Mouse (Mus musculus) embryonic facial prominence, embryonic 10.5 days (tissue): ENCODE measurements around the gene Trip10. TPM values are rescaled to one million over a fixed set of nuclear protein-coding genes. Genes with fewer than 3 reads are reported as not detected.

Experiments
- DNase-seq: peaks from one replicate; pipeline ENCODE4 v3.0.0-alpha.2; 2017; ENCODE audit warnings: low spot score
- H3K27ac ChIP-seq: fragments of 300-500 bp; sonication (generic); replicated peaks from 2 replicates; pipeline ENCODE4 v1.5.1; 2016; ENCODE audit warnings: mild to moderate bottlenecking
- H3K27me3 ChIP-seq: fragments of 300-500 bp; sonication (generic); replicated peaks from 2 replicates; pipeline ENCODE4 v1.6.1; 2016; ENCODE audit warnings: low read depth, mild to moderate bottlenecking; ENCODE audit not compliant: poor library complexity, severe bottlenecking
- H3K36me3 ChIP-seq: fragments of 300-500 bp; sonication (generic); replicated peaks from 2 replicates; pipeline ENCODE4 v1.6.1; 2016; ENCODE audit warnings: mild to moderate bottlenecking, moderate library complexity
- H3K4me1 ChIP-seq: fragments of 300-500 bp; sonication (generic); 2 replicates; pipeline ENCODE4 v1.6.1; 2016
- H3K4me3 ChIP-seq: fragments of 300-500 bp; sonication (generic); 2 replicates; pipeline ENCODE4 v1.5.1; 2016; ENCODE audit warnings: mild to moderate bottlenecking, moderate library complexity
- H3K9me3 ChIP-seq: fragments of 300-500 bp; sonication (generic); 2 replicates; pipeline ENCODE4 v1.6.1; 2016; ENCODE audit warnings: mild to moderate bottlenecking
- WGBS: fragments of 180-500 bp; shearing (Covaris S2); methylation state at CpG from one replicate; pipeline ENCODE4 v1.1.7; 2016; 5-methylcytosine and 5-hydroxymethylcytosine counted together
- polyA plus RNA-seq: library from polyadenylated mRNA; unstranded; fragments of >200 nt; fragmentation: Nextera tagmentation; extraction: Ambion mirVana; gene quantifications from 2 replicates; pipeline ENCODE4 v1.2.1, GENCODE M21; 2016

The Trip10 gene
- polyA plus RNA-seq, 1 experiment from 2014 or later, result 37.4 TPM

GRCm38 (mm10) chr17:57227468-57227867 lies 21.8 kb upstream of the Trip10 start:
- H3K27ac ChIP-seq, result no peak overlapping the region
- WGBS, result 93% methylated on average over 2 of the region's 2 CpGs
- no peaks in the 10 kb centered on the region; the same call in 1 of the 2 replicates for H3K27me3 ChIP-seq
- no peaks in the 10 kb centered on the region for H3K4me1 ChIP-seq
- H3K36me3 ChIP-seq, result no peaks in the 10 kb centered on the region
- no peak for DNase-seq
- no peaks in the 10 kb centered on the region for H3K9me3 ChIP-seq
- H3K4me3 ChIP-seq, result no peak overlapping the region

- 74% methylated on average over 3 of the region's 3 CpGs for WGBS
- Histone ChIP-seq H3K4me1 (peaks cover 2% of the 10 kb centered on the region; the same call in 1 of the 2 replicates), H3K9me3 (no peaks in the 10 kb centered on the region), H3K27me3 (no peaks in the 10 kb centered on the region; the same call in 1 of the 2 replicates), H3K36me3 (no peaks in the 10 kb centered on the region), H3K4me3 (no peak within 1 kb of the TSS), H3K27ac (no peak within 1 kb of the TSS)
- no peak for DNase-seq
Measured at GRCm38 (mm10) chr17:57228014-57228413, 21.2 kb upstream of the Trip10 start, which contains the start of gene C3. Gene C3 (minus strand): TSS chr17:57228136.

DNA sequence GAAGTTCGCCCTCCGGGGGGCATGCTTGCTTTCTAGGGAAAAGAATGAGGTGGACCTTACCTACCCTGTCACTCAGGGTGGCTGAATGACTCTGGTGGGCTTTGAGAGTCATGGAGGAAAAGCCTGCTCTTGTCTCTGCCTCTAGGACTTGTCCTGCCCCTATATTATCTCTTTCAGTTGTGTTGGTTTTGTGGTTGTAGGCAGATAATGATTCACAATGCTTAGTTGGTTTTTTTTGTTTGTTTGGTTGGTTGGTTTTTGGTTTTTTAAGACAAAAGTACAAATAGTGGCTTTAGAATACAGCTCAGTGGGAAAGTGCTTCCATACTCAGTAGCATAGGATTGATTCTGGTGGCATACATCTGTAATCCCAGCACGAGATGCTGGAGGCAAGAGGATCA lies 20.4 kb upstream of the Trip10 start:
- 88% methylated on average over 3 of the region's 3 CpGs for WGBS
- H3K4me1 ChIP-seq, result peaks cover 4% of the 10 kb centered on the region; the same call in 1 of the 2 replicates
- no peaks in the 10 kb centered on the region; the same call in 1 of the 2 replicates for H3K36me3 ChIP-seq
- DNase-seq, result no peak
- no peaks in the 10 kb centered on the region for H3K9me3 ChIP-seq
- H3K27me3 ChIP-seq, result no peaks in the 10 kb centered on the region; the same call in 1 of the 2 replicates
- no peak overlapping the region for H3K27ac ChIP-seq
- H3K4me3 ChIP-seq, result no peak overlapping the region

DNA sequence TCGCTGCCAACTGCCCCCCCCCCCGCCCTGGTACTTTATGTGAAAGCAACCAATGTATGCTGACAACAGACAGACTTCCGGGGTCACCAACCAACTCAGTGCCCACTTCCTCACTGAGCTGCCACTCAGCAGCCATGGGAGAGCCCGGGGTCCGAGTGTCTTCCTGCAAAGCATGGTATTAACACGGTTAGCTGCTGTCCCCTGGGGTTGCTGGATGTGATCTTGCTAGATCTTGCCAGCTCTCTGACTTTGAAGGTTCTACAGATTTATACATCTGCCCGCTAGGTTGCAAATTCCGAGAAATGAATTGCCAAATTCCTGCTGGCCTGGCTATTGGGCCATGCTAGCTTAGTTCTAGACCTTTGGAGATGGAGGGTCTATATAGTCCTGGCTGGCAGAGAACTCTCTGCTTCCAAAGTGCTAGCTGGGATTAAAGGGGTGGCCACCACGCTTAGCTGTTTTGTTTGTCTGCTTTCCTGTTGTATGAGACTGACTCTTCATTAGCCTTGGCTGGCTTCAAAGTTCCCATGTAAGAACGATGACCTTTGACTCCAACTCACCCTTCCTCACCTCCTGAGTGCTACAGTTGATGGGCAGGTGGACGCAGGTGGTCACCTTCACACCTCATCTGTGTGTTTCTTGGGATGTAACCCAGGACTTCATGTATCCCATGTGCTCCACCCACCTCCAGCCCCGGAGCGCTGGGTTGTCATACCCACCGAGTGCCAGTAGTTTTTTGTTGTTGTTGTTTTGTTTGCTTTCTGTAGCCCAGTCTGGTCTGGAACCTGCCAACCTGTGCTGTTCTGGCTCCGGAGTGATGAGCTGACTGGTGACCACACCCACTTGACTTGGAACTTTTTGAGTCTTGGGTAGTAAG lies 19.2 kb upstream of the Trip10 start:
- 80% methylated on average over 15 of the region's 15 CpGs for WGBS
- no peaks in the 10 kb centered on the region for H3K9me3 ChIP-seq
- DNase-seq, result no peak
- no peak overlapping the region for H3K4me3 ChIP-seq
- no peak overlapping the region for H3K27ac ChIP-seq
- H3K4me1 ChIP-seq, result peaks cover 4% of the 10 kb centered on the region; the same call in 1 of the 2 replicates
- H3K36me3 ChIP-seq, result peaks cover 11% of the 10 kb centered on the region
- H3K27me3 ChIP-seq, result no peaks in the 10 kb centered on the region; the same call in 1 of the 2 replicates

DNA sequence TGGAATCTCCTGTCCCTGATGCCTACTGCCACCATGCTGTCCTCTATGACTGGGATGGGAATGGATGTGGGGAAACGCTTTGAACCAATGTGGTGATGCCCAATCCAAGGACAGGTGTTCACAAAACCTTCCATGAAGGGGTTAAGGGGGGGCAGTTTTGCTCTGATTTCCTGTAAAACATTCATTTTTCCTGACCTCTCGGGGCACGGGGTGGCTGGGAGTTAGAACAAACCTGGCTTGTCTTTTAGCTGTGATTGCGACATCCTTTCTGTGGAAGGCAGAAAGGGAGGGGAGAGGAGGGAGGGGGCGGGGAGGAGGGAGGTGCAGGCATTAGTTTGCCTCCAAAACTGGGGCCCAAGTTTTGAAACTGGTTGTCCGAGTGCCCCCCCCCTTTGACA lies 18.5 kb upstream of the Trip10 start:
- Histone ChIP-seq H3K27ac (no peak overlapping the region), H3K4me1 (peaks cover 4% of the 10 kb centered on the region; the same call in 1 of the 2 replicates), H3K9me3 (no peaks in the 10 kb centered on the region), H3K36me3 (peaks cover 18% of the 10 kb centered on the region), H3K27me3 (no peaks in the 10 kb centered on the region), H3K4me3 (no peak overlapping the region)
- WGBS, result 62% methylated on average over 6 of the region's 6 CpGs
- no peak for DNase-seq

DNA sequence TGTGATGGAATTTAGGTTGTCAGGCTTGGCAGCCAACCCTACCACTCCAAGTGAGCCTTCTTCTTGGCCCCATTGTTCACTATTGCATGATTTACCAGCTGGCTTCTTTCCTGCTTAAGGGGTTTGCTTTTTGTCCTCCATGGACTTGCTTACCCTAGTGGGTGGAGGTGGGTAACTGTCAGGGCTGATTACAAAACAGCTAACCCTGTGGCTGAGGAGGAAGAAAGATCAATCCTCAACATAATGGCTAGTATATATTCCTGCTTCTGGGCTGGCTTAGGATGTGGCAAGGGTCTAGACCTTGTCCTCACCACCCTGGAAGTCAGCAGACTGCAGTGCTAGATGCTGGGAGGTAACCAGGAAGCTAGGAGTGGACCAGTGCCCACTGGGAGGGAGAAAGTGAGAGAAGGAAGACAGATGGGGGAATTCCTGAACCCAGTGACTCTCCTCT lies 17.9 kb upstream of the Trip10 start:
- no peak for DNase-seq
- Histone ChIP-seq H3K27ac (no peak overlapping the region), H3K4me1 (peaks cover 4% of the 10 kb centered on the region; the same call in 1 of the 2 replicates), H3K36me3 (peaks cover 24% of the 10 kb centered on the region), H3K9me3 (no peaks in the 10 kb centered on the region), H3K4me3 (no peak overlapping the region), H3K27me3 (no peaks in the 10 kb centered on the region)

- Histone ChIP-seq H3K4me1 (peaks cover 4% of the 10 kb centered on the region; the same call in 1 of the 2 replicates), H3K4me3 (no peak overlapping the region), H3K27me3 (no peaks in the 10 kb centered on the region), H3K27ac (no peak overlapping the region), H3K9me3 (no peaks in the 10 kb centered on the region), H3K36me3 (peaks cover 32% of the 10 kb centered on the region)
- no peak for DNase-seq
- 80% methylated on average over 1 of the region's 1 CpGs for WGBS
Measured at GRCm38 (mm10) chr17:57232200-57232599, 17.1 kb upstream of the Trip10 start.

- DNase-seq, result no peak
- Histone ChIP-seq H3K4me3 (no peak overlapping the region), H3K4me1 (peaks cover 4% of the 10 kb centered on the region; the same call in 1 of the 2 replicates), H3K36me3 (peaks cover 41% of the 10 kb centered on the region), H3K9me3 (no peaks in the 10 kb centered on the region), H3K27me3 (no peaks in the 10 kb centered on the region), H3K27ac (no peak overlapping the region)
- WGBS, result 52% methylated on average over 7 of the region's 7 CpGs
Measured at GRCm38 (mm10) chr17:57233038-57233437, 16.2 kb upstream of the Trip10 start.

DNA sequence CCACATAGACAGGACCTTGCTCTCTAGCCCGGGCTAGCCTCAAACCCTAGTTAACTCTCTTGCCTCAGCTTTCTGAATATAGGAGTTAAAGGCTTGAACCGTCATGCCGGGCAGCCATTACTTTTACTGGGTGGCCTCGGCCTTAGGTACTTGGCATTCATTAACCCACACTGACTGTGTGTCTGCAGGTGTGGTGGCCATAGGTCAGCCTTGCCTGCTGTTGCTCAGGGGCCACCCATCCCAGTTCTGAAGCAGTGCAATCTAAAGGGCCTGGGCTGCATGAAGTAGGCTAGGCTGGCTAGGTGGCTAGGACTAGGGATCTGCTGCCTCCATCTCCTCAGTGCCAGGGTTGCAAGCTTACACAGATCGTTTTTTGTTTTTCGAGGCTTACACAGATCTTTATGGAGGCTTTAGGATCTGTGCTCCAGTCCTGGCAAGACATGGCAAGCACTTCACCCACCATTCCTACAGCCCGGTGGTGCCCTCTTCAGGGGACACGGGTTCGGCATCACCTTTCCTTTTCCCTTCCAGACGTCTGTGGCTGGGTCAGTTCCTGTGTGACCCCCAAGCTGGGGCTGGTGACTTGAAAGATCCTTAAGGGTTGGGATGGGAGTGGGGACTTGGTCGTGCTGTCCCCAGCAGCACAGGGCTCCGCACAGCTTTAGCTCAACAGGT lies 14.9 kb upstream of the Trip10 start:
- peaks cover 4% of the 10 kb centered on the region; the same call in 1 of the 2 replicates for H3K4me1 ChIP-seq
- H3K4me3 ChIP-seq, result no peak overlapping the region
- WGBS, result 83% methylated on average over 12 of the region's 12 CpGs
- H3K27ac ChIP-seq, result no peak overlapping the region
- peaks cover 41% of the 10 kb centered on the region for H3K36me3 ChIP-seq
- no peaks in the 10 kb centered on the region for H3K27me3 ChIP-seq
- no peaks in the 10 kb centered on the region for H3K9me3 ChIP-seq
- no peak for DNase-seq

GRCm38 (mm10) chr17:57235803-57236202 lies 13.5 kb upstream of the Trip10 start:
- Histone ChIP-seq H3K4me1 (peaks cover 4% of the 10 kb centered on the region; the same call in 1 of the 2 replicates), H3K9me3 (no peaks in the 10 kb centered on the region), H3K36me3 (peaks cover 41% of the 10 kb centered on the region), H3K27me3 (no peaks in the 10 kb centered on the region), H3K27ac (no peak overlapping the region), H3K4me3 (no peak overlapping the region)
- WGBS, result 90% methylated on average over 5 of the region's 5 CpGs
- DNase-seq, result no peak

DNA sequence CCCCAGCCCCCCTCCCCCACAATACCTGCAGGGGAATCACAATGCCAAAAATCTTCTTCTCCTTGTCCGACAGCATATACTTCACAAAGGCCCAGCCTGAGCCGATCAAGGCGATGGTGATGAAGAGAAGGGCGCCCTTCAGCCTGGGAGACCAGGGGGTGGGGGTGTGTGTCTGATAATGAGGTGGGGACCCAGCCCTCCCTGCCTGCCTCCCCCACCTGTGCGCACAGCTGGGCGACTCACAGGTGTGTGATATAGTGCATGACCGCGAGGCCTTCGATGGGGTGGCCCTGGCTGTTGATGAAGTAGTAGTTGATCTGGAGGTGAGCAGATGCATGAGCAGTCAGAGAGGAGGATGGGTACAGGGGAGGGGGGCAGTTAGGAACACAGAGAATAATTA lies 12.1 kb upstream of the Trip10 start:
- Histone ChIP-seq H3K4me3 (no peak overlapping the region), H3K9me3 (0 out of 2 replicates have a peak, but pooled peaks cover 3% of the 10 kb centered on the region), H3K27ac (no peak overlapping the region), H3K36me3 (peaks cover 50% of the 10 kb centered on the region), H3K4me1 (peaks cover 4% of the 10 kb centered on the region; the same call in 1 of the 2 replicates), H3K27me3 (no peaks in the 10 kb centered on the region)
- DNase-seq, result no peak
- WGBS, result 92% methylated on average over 9 of the region's 9 CpGs

DNA sequence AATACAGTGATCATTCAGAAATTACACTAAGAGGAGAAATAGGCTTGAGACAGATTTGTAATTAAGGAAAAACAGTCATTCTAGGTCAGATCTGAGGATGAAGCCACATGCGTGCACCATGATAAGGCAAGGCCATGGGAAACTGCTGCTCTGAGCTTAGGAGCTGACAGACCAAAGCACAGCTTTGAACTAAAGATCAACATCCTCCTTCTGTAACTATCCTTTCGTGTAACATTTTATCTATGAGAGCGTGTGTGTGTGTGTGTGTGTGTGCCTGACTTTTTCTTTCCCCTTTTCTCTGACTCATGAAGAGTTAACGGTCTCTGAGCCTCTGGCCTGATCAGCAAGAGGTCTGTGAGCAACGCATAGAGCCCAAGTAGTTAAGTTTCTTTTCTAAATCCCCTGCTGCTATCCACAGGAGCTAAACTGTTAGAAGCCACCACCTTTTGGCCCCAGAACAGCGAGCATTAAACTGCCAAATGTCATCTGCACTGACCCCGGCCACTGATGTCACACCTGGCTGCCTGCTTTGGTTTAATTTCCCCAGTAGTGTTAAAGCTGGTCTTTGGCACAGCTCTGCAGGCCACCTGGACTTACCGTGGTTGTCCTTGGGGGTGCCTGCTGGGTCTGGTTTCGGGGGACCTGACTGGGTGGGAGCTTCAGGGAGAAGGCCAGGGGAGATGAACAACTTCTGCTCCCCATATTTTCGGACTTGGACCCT lies 5.4 kb upstream of the Trip10 start:
- Histone ChIP-seq H3K4me1 (peaks cover 18% of the 10 kb centered on the region), H3K9me3 (0 out of 2 replicates have a peak, but pooled peaks cover 3% of the 10 kb centered on the region), H3K27ac (no peak overlapping the region), H3K36me3 (peaks cover 35% of the 10 kb centered on the region), H3K27me3 (no peaks in the 10 kb centered on the region), H3K4me3 (no peak overlapping the region)
- DNase-seq, result no peak
- 71% methylated on average over 10 of the region's 10 CpGs for WGBS
